Mouse (Mus musculus) erythroblast, embryonic 14.5 days (primary cell): ENCODE data around the gene Trim16. TPM values are rescaled to one million over a fixed set of nuclear protein-coding genes. Genes with fewer than 3 reads are reported as not detected.

Experiments used
- H3K27me3 ChIP-seq: 2 replicates; pipeline ENCODE4 v1.6.1; 2012; ENCODE audit warnings: inconsistent platforms; ENCODE audit not compliant: control insufficient read depth
- H3K36me3 ChIP-seq: 2 replicates; pipeline ENCODE4 v1.6.1; 2012; ENCODE audit warnings: mild to moderate bottlenecking, inconsistent platforms; ENCODE audit not compliant: control insufficient read depth
- H3K4me1 ChIP-seq: 2 replicates; pipeline ENCODE4 v1.6.1; 2012; ENCODE audit warnings: inconsistent platforms; ENCODE audit not compliant: control insufficient read depth
- H3K4me3 ChIP-seq: replicated peaks from 2 replicates; pipeline ENCODE3; 2012; ENCODE audit warnings: moderate library complexity, mild to moderate bottlenecking, inconsistent platforms
- H3K9me3 ChIP-seq: 2 replicates; pipeline ENCODE4 v1.6.1; 2012; ENCODE audit warnings: low read length, inconsistent platforms, mixed read lengths; ENCODE audit not compliant: control insufficient read depth
- GATA1 ChIP-seq: IDR thresholded peaks from 2 replicates; pipeline ENCODE4 v1.6.1; 2012; ENCODE audit warnings: low read length, inconsistent platforms, mixed read lengths
- TAL1 ChIP-seq: IDR thresholded peaks from 3 replicates; pipeline ENCODE4 v1.6.1; 2012; ENCODE audit warnings: low read length, inconsistent platforms, mixed read lengths
- polyA plus RNA-seq: library from polyadenylated mRNA; stranded (reverse); fragments of >175 nt; gene quantifications from 2 replicates; pipeline ENCODE4 v1.2.3, GENCODE M21; 2012

Gene Trim16
- polyA plus RNA-seq, 1 experiment: not detected

GRCm38 (mm10) chr11:62847655-62848191 lies 27.7 kb downstream of the Trim16 start:
- no peaks in the 10 kb centered on the region for H3K9me3 ChIP-seq

GRCm38 (mm10) chr11:62848301-62848700 lies 28.3 kb downstream of the Trim16 start:
- TF ChIP-seq GATA1 (no peak), TAL1 (no peak)
- Histone ChIP-seq H3K27me3 (no peaks in the 10 kb centered on the region), H3K36me3 (no peaks in the 10 kb centered on the region), H3K4me3 (no peak overlapping the region), H3K9me3 (no peaks in the 10 kb centered on the region), H3K4me1 (peaks cover 5% of the 10 kb centered on the region)

More at GRCm38 (mm10) chr11:62847655-62848191, 27.7 kb downstream of the Trim16 start:
- Histone ChIP-seq H3K27me3 (no peaks in the 10 kb centered on the region), H3K36me3 (no peaks in the 10 kb centered on the region), H3K4me1 (no peaks in the 10 kb centered on the region), H3K4me3 (no peak overlapping the region)
- TF ChIP-seq GATA1: no peak

- Histone ChIP-seq H3K36me3 (no peaks in the 10 kb centered on the region), H3K9me3 (no peaks in the 10 kb centered on the region), H3K4me3 (no peak overlapping the region), H3K4me1 (peaks cover 13% of the 10 kb centered on the region), H3K27me3 (no peaks in the 10 kb centered on the region)
- no peak for TF ChIP-seq TAL1
- no peak for TF ChIP-seq GATA1
Observed at GRCm38 (mm10) chr11:62851199-62851598, 31.2 kb downstream of the Trim16 start.

- no peak overlapping the region for H3K4me3 ChIP-seq
- no peaks in the 10 kb centered on the region for H3K27me3 ChIP-seq
- H3K4me1 ChIP-seq: peaks cover 13% of the 10 kb centered on the region
- no peaks in the 10 kb centered on the region for H3K9me3 ChIP-seq
- no peak for TF ChIP-seq TAL1
- TF ChIP-seq GATA1: no peak
- H3K36me3 ChIP-seq: no peaks in the 10 kb centered on the region
Observed at GRCm38 (mm10) chr11:62853334-62853733, 33.3 kb downstream of the Trim16 start.

GRCm38 (mm10) chr11:62865562-62865961 lies 45.5 kb downstream of the Trim16 start:
- no peak overlapping the region for H3K4me3 ChIP-seq
- H3K36me3 ChIP-seq: no peaks in the 10 kb centered on the region
- no peaks in the 10 kb centered on the region for H3K27me3 ChIP-seq
- H3K9me3 ChIP-seq: no peaks in the 10 kb centered on the region
- no peak for TF ChIP-seq GATA1
- no peak for TF ChIP-seq TAL1
- peaks cover 6% of the 10 kb centered on the region for H3K4me1 ChIP-seq

DNA sequence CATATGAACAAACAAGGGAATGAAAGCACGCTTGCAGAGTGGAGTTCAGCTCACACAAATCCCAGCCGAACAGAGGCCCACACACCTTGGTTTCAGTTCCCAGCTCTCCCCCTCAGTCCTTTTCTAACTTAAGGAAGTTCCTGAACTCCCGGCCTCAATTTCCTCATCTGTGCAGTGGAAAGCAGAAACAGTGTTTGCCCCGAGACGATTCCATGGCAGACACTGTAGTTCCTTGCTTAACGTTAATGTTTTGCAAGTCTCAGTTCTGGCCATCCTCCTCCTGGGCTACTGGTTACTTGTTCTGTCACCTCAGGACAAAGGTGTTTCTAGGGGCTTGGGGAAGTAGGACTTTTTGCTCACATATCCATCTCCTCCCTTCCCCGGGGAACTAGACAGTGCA lies 46.7 kb downstream of the Trim16 start:
- no peaks in the 10 kb centered on the region for H3K36me3 ChIP-seq
- peaks cover 6% of the 10 kb centered on the region for H3K4me1 ChIP-seq
- no peak overlapping the region for H3K4me3 ChIP-seq
- no peaks in the 10 kb centered on the region for H3K27me3 ChIP-seq
- TF ChIP-seq GATA1: no peak
- no peak for TF ChIP-seq TAL1
- H3K9me3 ChIP-seq: no peaks in the 10 kb centered on the region

GRCm38 (mm10) chr11:62869201-62869600 lies 49.2 kb downstream of the Trim16 start:
- Histone ChIP-seq H3K4me3 (no peak overlapping the region), H3K36me3 (no peaks in the 10 kb centered on the region)

DNA sequence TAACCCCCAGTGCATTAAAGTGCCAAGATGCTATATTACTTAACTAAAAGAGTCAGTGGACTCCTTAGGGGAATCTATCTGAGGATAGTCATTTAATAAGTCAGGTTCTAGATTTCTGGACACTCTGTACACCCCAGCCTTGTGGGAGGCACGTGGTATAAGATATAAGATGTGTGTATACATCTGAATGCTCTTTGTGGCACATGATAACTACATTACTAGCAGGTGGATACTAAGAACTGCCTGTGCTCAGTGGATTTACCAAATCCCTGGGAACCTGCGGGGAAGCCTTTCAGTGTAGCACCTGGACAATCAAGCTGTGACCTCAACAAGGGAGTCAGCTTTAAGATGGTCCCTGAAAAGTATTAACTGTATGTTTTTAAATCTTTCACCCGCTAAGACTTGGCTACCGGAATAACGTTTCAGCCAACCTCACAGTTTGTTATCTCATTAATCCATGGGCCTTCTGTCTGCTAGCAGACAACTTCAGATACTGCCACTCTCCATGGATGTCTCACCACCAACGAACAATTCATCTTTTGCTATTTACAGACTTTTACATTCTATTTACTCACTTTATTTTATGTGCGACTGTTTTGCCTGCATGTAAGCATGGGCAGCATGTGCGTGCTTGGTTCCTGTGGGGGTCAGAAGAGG lies 49.8 kb downstream of the Trim16 start:
- no peaks in the 10 kb centered on the region for H3K36me3 ChIP-seq
- H3K4me3 ChIP-seq: no peak overlapping the region
- H3K27me3 ChIP-seq: no peaks in the 10 kb centered on the region
- TF ChIP-seq GATA1: no peak
- TF ChIP-seq TAL1: no peak
- H3K4me1 ChIP-seq: peaks cover 6% of the 10 kb centered on the region
- no peaks in the 10 kb centered on the region for H3K9me3 ChIP-seq

More at GRCm38 (mm10) chr11:62869201-62869600, 49.2 kb downstream of the Trim16 start:
- H3K4me1 ChIP-seq: peaks cover 6% of the 10 kb centered on the region
- no peaks in the 10 kb centered on the region for H3K9me3 ChIP-seq
- no peak for TF ChIP-seq TAL1
- no peak for TF ChIP-seq GATA1
- H3K27me3 ChIP-seq: no peaks in the 10 kb centered on the region

GRCm38 (mm10) chr11:62873479-62873878 lies 53.4 kb downstream of the Trim16 start:
- Histone ChIP-seq H3K27me3 (no peaks in the 10 kb centered on the region), H3K4me1 (peaks cover 6% of the 10 kb centered on the region), H3K4me3 (no peak overlapping the region), H3K9me3 (no peaks in the 10 kb centered on the region), H3K36me3 (no peaks in the 10 kb centered on the region)
- TF ChIP-seq TAL1 (no peak), GATA1 (no peak)

GRCm38 (mm10) chr11:62875696-62876095 lies 55.7 kb downstream of the Trim16 start:
- Histone ChIP-seq H3K36me3 (no peaks in the 10 kb centered on the region), H3K27me3 (no peaks in the 10 kb centered on the region), H3K9me3 (no peaks in the 10 kb centered on the region), H3K4me1 (peaks cover 10% of the 10 kb centered on the region), H3K4me3 (no peak overlapping the region)
- TF ChIP-seq GATA1: no peak
- TF ChIP-seq TAL1: no peak
